Mouse (Mus musculus) gastrocnemius, adult 8-10 months (tissue): Measurements from ENCODE around the gene Fgfr2. TPM values are rescaled to one million over a fixed set of nuclear protein-coding genes. Genes with fewer than 3 reads are reported as not detected.
A peak's percentile ranks its signal among the peaks of the same experiment; 100 is the strongest.

Experiments used
- DNase-seq, 2 experiments: peaks; one replicate each; pipeline ENCODE4 v3.0.0; 2022; ENCODE audit warnings: low spot score in 2 of 2
- total RNA-seq, 4 experiments: library from RNA; stranded (reverse); gene quantifications; 2 replicates each; pipeline ENCODE4 v1.2.4; 2022

Fgfr2 gene
- total RNA-seq, 4 experiments from 2014 or later: 0.17 to 1.3 (median 0.62) TPM

- no peak for DNase-seq
Observed at GRCm38 (mm10) chr7:131027557-131027956, 2095.6 kb downstream of the Fgfr2 start.

GRCm38 (mm10) chr7:131024807-131025206 is 2098.3 kb downstream of the Fgfr2 start:
- no peak for DNase-seq

- DNase-seq: no peak
Observed at GRCm38 (mm10) chr7:131019181-131019580, 2104.0 kb downstream of the Fgfr2 start.

GRCm38 (mm10) chr7:131011901-131012300 is 2111.2 kb downstream of the Fgfr2 start:
- DNase-seq: no peak

- no peak for DNase-seq
Observed at GRCm38 (mm10) chr7:131009178-131009577, 2114.0 kb downstream of the Fgfr2 start.

- DNase-seq: no peak
Observed at GRCm38 (mm10) chr7:131007221-131007620, 2115.9 kb downstream of the Fgfr2 start.

GRCm38 (mm10) chr7:131004071-131004470 is 2119.1 kb downstream of the Fgfr2 start:
- no peak for DNase-seq

GRCm38 (mm10) chr7:131001976-131002726 is 2121.0 kb downstream of the Fgfr2 start:
- DNase-seq: no peak

- DNase-seq: no peak
Observed at GRCm38 (mm10) chr7:130993907-130994306, 2129.2 kb downstream of the Fgfr2 start.

GRCm38 (mm10) chr7:130991174-130991789 is 2131.9 kb downstream of the Fgfr2 start:
- no peak for DNase-seq

GRCm38 (mm10) chr7:130989371-130989770 is 2133.8 kb downstream of the Fgfr2 start:
- DNase-seq: no peak

GRCm38 (mm10) chr7:130988146-130988545 is 2135.0 kb downstream of the Fgfr2 start:
- no peak for DNase-seq

GRCm38 (mm10) chr7:130985716-130986115 is 2137.4 kb downstream of the Fgfr2 start:
- DNase-seq: no peak

- no peak for DNase-seq
Observed at GRCm38 (mm10) chr7:130985193-130985592, 2138.0 kb downstream of the Fgfr2 start.

GRCm38 (mm10) chr7:130984294-130984693 is 2138.9 kb downstream of the Fgfr2 start:
- DNase-seq: no peak

- DNase-seq: no peak
Observed at GRCm38 (mm10) chr7:130982881-130983280, 2140.3 kb downstream of the Fgfr2 start.

- no peak for DNase-seq
Observed at GRCm38 (mm10) chr7:130982371-130982770, 2140.8 kb downstream of the Fgfr2 start.

GRCm38 (mm10) chr7:130980130-130980529 is 2143.0 kb downstream of the Fgfr2 start:
- DNase-seq: peak in 1 of 2 experiments; percentile 43

GRCm38 (mm10) chr7:130978545-130978944 is 2144.6 kb downstream of the Fgfr2 start:
- DNase-seq: no peak

GRCm38 (mm10) chr7:130977794-130978521 is 2145.2 kb downstream of the Fgfr2 start:
- DNase-seq: peak; percentile 77 to 83

GRCm38 (mm10) chr7:130976305-130976935 is 2146.7 kb downstream of the Fgfr2 start:
- DNase-seq: no peak

GRCm38 (mm10) chr7:130972767-130973166 is 2150.4 kb downstream of the Fgfr2 start:
- DNase-seq: peak; percentile 52 to 66
